Mouse (Mus musculus) midbrain, embryonic 16.5 days (tissue): Measurements from ENCODE around the gene Lypd8. TPM values are rescaled to one million over a fixed set of nuclear protein-coding genes. Genes with fewer than 3 reads are reported as not detected.

Source experiments
- ATAC-seq: fragments of 200-750 bp; cut with Nextera tagmentation; 2 replicates; pipeline ENCODE4 v1.8.0; 2017; ENCODE audit warnings: moderate TSS enrichment
- H3K27ac ChIP-seq: fragments of 300-500 bp; sonication (generic); 2 replicates; pipeline ENCODE4 v1.5.1; 2014; ENCODE audit warnings: mild to moderate bottlenecking, low read length, mixed read lengths
- H3K27me3 ChIP-seq: fragments of 300-500 bp; sonication (generic); 2 replicates; pipeline ENCODE4 v1.6.1; 2014; ENCODE audit warnings: low read depth, low read length, mixed read lengths; ENCODE audit not compliant: control insufficient read depth, insufficient read depth
- H3K36me3 ChIP-seq: fragments of 300-500 bp; sonication (generic); 2 replicates; pipeline ENCODE4 v1.6.1; 2014; ENCODE audit warnings: mild to moderate bottlenecking, low read length, moderate library complexity, mixed read lengths; ENCODE audit not compliant: control insufficient read depth, insufficient read depth
- H3K4me1 ChIP-seq: fragments of 300-500 bp; sonication (generic); 2 replicates; pipeline ENCODE4 v1.6.1; 2014; ENCODE audit warnings: mild to moderate bottlenecking, low read length, mixed read lengths; ENCODE audit not compliant: control insufficient read depth, insufficient read depth
- H3K4me2 ChIP-seq: fragments of 300-500 bp; sonication (generic); 2 replicates; pipeline ENCODE4 v1.6.1; 2014; ENCODE audit warnings: mild to moderate bottlenecking, low read length, mixed read lengths
- H3K4me3 ChIP-seq: fragments of 300-500 bp; sonication (generic); 2 replicates; pipeline ENCODE4 v1.5.1; 2014; ENCODE audit warnings: low read depth, mild to moderate bottlenecking, low read length, moderate library complexity, mixed read lengths
- H3K9ac ChIP-seq: fragments of 300-500 bp; sonication (generic); 2 replicates; pipeline ENCODE4 v1.6.1; 2014; ENCODE audit warnings: low read depth, low read length, mixed read lengths
- H3K9me3 ChIP-seq: fragments of 300-500 bp; sonication (generic); replicated peaks from 2 replicates; pipeline ENCODE4 v1.6.1; 2014; ENCODE audit warnings: mild to moderate bottlenecking, low read length, mixed read lengths; ENCODE audit not compliant: control insufficient read depth, poor library complexity, severe bottlenecking
- WGBS: fragments of 180-500 bp; shearing (Covaris S2); extraction: QIAGEN DNeasy Blood & Tissue Kit; methylation state at CpG from one replicate; pipeline ENCODE4 v1.1.7; 2014; 5-methylcytosine and 5-hydroxymethylcytosine counted together
- polyA plus RNA-seq: library from polyadenylated mRNA; unstranded; fragments of >200 nt; fragmentation: Nextera tagmentation; extraction: Ambion mirVana; gene quantifications from 2 replicates; pipeline ENCODE4 v1.2.1, GENCODE M21; 2015

Lypd8 gene
- not detected in 2 replicates for polyA plus RNA-seq

DNA sequence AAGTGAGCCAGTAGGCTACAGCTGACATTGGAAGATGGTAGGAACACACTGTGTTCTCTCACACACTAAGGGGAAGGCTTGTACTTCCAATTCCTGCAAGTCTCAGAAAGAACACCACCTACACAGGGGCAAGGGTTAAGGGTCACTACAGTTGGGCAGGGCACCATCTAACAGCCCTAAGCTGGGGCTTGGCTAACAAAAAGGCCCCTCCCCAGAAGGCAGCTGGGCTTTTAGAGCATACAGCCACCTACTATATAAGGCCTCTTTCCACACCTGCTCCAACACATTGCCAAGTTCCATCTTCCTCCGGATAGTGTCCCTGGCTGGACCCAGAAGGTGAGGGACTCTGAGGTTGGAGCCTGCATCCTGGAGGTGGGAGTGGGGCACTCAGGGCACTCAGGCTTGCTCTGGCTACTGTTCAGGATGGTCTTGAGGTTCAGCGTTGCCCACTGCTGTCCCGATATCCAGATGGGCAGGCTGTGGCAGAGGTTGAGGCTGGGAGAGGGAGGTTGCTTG is at the start of gene Lypd8:
Lypd8 (plus strand) TSS at position 281 of the 516 bp plus-strand sequence.
- Histone ChIP-seq H3K4me3 (no peak within 1 kb of the TSS), H3K27ac (no peak within 1 kb of the TSS), H3K36me3 (no peaks in the 10 kb centered on the region), H3K9me3 (no peaks in the 10 kb centered on the region), H3K9ac (no peak within 1 kb of the TSS), H3K27me3 (no peaks in the 10 kb centered on the region), H3K4me2 (no peak within 1 kb of the TSS), H3K4me1 (no peaks in the 10 kb centered on the region)
- ATAC-seq, result no peak
- WGBS, result 93% methylated on average over 3 of the region's 3 CpGs

DNA sequence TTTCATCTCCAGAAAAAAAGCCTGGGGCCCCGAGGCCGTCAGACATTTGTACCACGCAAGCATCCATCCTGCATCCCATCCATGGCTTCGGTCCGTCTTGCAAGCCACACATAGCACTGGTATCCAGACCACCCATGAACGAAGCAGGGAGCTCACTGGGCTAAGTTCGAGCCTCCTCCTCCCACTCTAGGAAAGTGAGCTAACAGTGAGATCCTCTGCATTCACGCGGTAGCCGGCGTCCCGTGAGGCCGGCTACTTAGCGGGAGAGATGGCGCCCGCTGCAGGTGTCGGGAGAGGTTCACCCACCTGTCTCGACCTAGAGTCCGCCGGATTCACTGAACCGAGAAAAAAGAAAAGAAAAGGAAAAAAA is 49.0 kb upstream of the Lypd8 start:
- H3K4me2 ChIP-seq, result peak overlapping the region; percentile 97
- peak; percentile 36 for ATAC-seq
- H3K4me1 ChIP-seq, result peaks cover 38% of the 10 kb centered on the region
- peaks cover 8% of the 10 kb centered on the region for H3K36me3 ChIP-seq
- no peaks in the 10 kb centered on the region for H3K27me3 ChIP-seq
- peak overlapping the region; percentile 81 for H3K27ac ChIP-seq
- H3K4me3 ChIP-seq, result peak overlapping the region; percentile 95
- H3K9ac ChIP-seq, result peak overlapping the region; percentile 88
- under 1% methylated on average over 21 of the region's 21 CpGs for WGBS
- no peaks in the 10 kb centered on the region for H3K9me3 ChIP-seq

DNA sequence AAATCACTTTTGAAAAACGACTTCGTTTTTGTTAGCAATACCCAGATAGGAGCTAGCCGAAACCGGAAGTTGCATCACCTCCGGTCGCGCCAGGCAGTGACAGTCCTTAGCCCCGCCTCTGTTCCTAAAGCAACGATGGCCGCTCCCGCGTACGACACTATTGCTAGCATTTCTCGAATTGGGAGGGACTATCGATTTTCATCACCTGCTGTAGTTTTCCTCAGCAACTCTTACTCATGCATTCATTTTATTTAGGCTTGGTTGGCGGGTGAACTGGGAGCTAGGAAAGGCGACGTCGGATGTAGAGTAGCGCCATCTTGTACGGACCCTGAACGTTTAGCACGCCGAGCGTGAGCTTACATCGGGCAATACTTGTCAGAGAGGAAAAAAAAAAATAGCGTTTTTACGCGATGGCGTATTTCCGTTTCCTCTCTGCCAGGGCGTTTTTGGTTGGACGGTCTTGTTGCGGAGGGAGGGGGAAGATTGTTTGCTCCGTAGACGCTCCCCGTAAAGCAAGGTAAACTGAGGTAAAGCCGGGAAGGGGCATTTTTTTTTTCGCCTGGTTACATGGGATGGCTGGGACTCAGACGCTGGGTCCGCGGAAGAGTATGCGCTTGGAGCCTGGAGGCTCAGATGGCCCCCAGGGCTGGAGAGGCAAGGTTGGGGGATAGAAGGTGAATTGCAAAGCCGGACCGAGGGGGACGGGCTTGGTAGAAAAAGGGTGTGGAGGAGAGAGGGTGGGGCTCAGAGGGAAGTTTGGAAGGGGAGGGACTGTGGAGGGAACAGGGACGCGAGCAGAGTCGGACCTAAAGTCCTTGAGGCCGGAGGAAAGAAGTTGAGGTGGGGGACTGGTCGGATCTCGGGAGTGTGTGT is 48.3 kb upstream of the Lypd8 start, which contains the start of the genes Zfp672 and Sh3bp5l:
Zfp672 (minus strand) TSS at position 64 of the 873 bp plus-strand sequence.
Sh3bp5l (plus strand) TSS at position 449 of the 873 bp plus-strand sequence.
- ATAC-seq, result peak; percentile 95

DNA sequence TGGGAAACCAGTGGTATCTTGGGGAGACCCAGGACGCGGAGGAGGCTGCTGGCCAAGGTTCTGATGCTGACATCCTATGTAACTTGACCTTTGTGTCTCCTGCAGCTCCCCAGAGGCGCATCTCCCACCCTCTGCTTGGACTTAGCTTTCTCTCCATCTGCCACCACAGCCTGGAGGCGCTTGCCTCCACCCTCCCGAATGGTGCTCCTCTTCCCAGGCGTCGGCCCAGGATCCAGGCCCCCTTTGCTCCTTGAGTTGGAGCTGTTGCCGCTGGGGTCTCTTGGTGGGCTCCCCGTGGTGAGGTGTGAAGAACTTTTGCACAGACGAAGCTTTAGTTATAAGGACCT is 47.7 kb upstream of the Lypd8 start:
- WGBS, result 19% methylated on average over 10 of the region's 10 CpGs
- Histone ChIP-seq H3K9ac (peak overlapping the region; percentile 89), H3K27me3 (no peaks in the 10 kb centered on the region), H3K36me3 (peaks cover 9% of the 10 kb centered on the region), H3K9me3 (no peaks in the 10 kb centered on the region), H3K4me1 (peaks cover 38% of the 10 kb centered on the region), H3K27ac (no peak overlapping the region), H3K4me3 (peak overlapping the region; percentile 95), H3K4me2 (peak overlapping the region; percentile 96)
- ATAC-seq, result no peak; the same call in 1 of the 2 replicates

More for the DNA sequence above, 48.3 kb upstream of the Lypd8 start, which contains the start of the genes Zfp672 and Sh3bp5l:
- Histone ChIP-seq H3K36me3 (peaks cover 9% of the 10 kb centered on the region), H3K9me3 (no peaks in the 10 kb centered on the region), H3K4me3 (peak within 1 kb of the TSS; percentile 95), H3K9ac (peak within 1 kb of the TSS; percentile 89), H3K27ac (peak within 1 kb of the TSS; percentile 81), H3K27me3 (no peaks in the 10 kb centered on the region), H3K4me1 (peaks cover 38% of the 10 kb centered on the region), H3K4me2 (peak within 1 kb of the TSS; percentile 97)
- under 1% methylated on average over 52 of the region's 52 CpGs for WGBS

DNA sequence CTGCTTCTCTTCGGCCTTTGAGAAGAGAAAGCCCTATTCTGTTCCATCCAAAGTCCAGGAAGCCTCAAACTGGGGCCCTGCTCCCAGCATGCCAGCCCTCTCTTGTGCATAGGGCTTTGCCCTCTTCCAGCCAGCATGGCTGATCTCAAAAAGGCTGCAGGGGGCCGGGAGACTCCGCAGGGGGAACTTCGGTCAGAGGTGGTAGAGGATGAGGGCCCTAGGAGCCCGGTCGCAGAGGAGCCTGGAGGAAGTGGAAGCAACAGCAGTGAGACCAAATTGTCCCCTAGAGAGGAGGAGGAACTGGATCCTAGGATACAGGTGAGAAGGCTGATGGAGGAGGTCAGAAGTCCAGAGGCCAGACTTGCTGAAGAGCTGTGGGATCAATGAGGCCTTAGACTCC is 47.3 kb upstream of the Lypd8 start:
- no peaks in the 10 kb centered on the region for H3K9me3 ChIP-seq
- ATAC-seq, result no peak
- H3K27ac ChIP-seq, result no peak overlapping the region
- no peaks in the 10 kb centered on the region for H3K27me3 ChIP-seq
- H3K36me3 ChIP-seq, result peaks cover 9% of the 10 kb centered on the region
- H3K4me2 ChIP-seq, result peak overlapping the region; percentile 96
- H3K9ac ChIP-seq, result peak overlapping the region; percentile 89; the same call in 1 of the 2 replicates
- WGBS, result 85% methylated on average over 6 of the region's 6 CpGs
- H3K4me3 ChIP-seq, result peak overlapping the region; percentile 95
- H3K4me1 ChIP-seq, result peaks cover 38% of the 10 kb centered on the region

DNA sequence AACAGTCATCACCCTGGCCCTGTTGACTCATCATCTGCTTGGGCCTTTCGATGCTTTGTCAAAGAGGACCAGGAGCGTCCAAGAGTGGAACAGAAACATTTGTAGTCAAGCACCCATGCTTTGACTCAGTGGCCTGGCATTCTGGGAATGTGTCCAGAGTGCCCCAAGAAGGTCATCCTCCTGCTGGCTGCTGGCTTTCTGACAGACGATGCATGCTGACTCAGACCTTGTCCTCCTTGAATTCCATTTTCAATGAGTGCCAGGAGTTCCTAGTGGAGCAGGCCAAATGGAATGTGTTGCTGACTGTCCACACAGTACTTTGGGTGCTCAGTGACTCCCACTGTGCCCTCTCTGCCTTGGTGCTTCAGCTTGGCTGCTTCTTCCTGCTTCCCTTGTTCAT is 44.1 kb upstream of the Lypd8 start:
- Histone ChIP-seq H3K27me3 (no peaks in the 10 kb centered on the region), H3K27ac (no peak overlapping the region), H3K9me3 (no peaks in the 10 kb centered on the region), H3K4me2 (no peak overlapping the region), H3K4me1 (peaks cover 25% of the 10 kb centered on the region), H3K4me3 (no peak overlapping the region), H3K36me3 (peaks cover 20% of the 10 kb centered on the region), H3K9ac (no peak overlapping the region)
- ATAC-seq, result no peak
- 78% methylated on average over 3 of the region's 3 CpGs for WGBS

DNA sequence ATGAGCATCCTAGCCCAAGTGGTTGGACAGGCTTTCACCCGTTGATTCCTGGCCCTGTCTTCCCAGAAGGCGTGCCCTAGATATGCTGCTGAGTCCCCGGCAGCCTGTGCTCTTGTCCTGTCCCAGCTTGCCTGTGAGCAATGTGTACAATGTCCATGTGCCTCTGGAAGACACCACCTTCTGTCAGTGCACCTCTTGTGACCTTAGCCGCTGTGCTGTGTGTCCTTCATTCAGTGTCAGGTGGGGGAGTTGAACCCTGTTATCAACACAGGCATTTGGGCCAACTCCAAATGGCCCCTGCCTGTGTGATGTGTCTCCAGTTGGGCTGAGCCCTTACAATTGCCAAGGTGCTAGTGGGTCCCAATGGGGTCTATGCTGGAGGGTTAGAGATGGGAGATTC is 32.1 kb upstream of the Lypd8 start:
- H3K4me2 ChIP-seq, result no peak overlapping the region
- no peak overlapping the region for H3K9ac ChIP-seq
- no peak overlapping the region for H3K4me3 ChIP-seq
- WGBS, result 95% methylated on average over 4 of the region's 4 CpGs
- H3K27ac ChIP-seq, result no peak overlapping the region
- H3K4me1 ChIP-seq, result no peaks in the 10 kb centered on the region
- no peaks in the 10 kb centered on the region for H3K27me3 ChIP-seq
- ATAC-seq, result no peak
- H3K9me3 ChIP-seq, result no peaks in the 10 kb centered on the region
- peaks cover 25% of the 10 kb centered on the region for H3K36me3 ChIP-seq

DNA sequence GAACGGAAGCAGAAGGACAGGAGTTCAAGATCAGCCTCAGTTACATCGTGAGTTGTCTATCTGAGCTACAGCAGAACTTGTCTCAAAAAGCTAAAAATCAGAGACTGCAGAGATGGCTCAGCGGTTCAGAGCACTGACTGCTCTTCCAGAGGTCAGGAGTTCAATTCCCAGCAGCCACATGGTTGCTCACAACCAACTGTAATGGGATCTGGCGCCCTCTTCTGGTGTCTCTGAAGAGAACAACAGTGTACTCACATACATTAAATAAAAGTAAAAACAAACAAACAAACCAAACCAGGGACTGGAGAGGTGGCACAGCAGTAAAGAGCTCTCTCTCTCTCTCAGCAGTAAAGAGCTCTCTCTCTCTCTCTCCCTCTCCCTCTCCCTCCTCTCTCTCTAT is 28.2 kb upstream of the Lypd8 start:
- Histone ChIP-seq H3K36me3 (peaks cover 14% of the 10 kb centered on the region), H3K4me2 (no peak overlapping the region), H3K9ac (no peak overlapping the region), H3K27me3 (no peaks in the 10 kb centered on the region), H3K27ac (no peak overlapping the region), H3K4me1 (no peaks in the 10 kb centered on the region), H3K9me3 (no peaks in the 10 kb centered on the region), H3K4me3 (no peak overlapping the region)
- ATAC-seq, result no peak
- 75% methylated on average over 4 of the region's 4 CpGs for WGBS

DNA sequence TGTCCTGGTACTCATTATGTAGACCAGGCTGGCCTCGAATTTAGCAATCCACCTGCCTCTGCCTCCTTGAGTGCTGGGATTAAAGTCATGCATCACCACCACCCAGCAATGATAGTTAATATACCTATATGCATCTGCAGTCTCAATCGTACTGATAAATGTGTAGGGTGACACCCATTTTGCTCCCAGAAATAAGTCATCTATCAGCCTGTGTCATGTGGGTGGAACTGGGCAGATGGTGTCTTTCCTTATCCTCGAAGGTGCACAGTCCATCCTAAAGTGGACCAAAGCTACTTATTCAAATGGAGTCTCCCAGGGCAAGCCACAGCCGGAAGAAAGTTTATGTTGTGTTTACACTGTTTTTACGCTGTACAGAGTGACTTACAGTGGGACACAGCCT is 27.7 kb upstream of the Lypd8 start:
- no peak overlapping the region for H3K4me3 ChIP-seq
- H3K27ac ChIP-seq, result no peak overlapping the region
- H3K4me1 ChIP-seq, result no peaks in the 10 kb centered on the region
- 96% methylated on average over 5 of the region's 5 CpGs for WGBS
- H3K9me3 ChIP-seq, result no peaks in the 10 kb centered on the region
- H3K36me3 ChIP-seq, result peaks cover 11% of the 10 kb centered on the region
- H3K4me2 ChIP-seq, result no peak overlapping the region
- H3K27me3 ChIP-seq, result no peaks in the 10 kb centered on the region
- no peak for ATAC-seq
- H3K9ac ChIP-seq, result no peak overlapping the region
